ENCODE assay signal across 17 mouse cellular contexts in the genomic region with DNA sequence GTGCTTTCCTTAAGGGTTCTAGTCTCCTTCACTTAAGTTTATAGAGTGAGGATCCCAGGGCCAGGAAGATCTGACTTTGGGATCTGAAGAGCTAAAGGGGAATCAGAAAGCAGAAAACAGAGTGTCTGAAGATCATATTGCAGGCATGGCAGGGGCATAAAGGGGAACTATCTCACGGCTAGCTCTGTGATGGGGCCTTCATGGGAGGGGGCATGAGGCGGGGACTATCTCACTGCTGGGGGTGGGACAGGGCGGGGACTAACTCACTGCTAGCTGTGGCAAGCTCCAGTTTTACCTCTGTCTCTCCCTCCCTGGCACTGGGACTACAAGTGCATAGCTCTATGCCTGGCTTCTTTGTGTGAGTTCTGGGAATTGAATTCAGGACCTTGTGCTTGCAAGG.
"Had no signal": no experiment of that assay in that cellular context is flagged by ENCODE, and none has a peak within 500 bp of the region (broad histone marks: within the 10 kb centered on the region; RNA-seq: fewer than 3 reads in every experiment).

No protein-coding gene starts in this region.

- H3K4me3 ChIP-seq: megakaryocyte, embryonic 14.5 days; myocyte; neural tube, embryonic 13.5 days; neural tube, embryonic 15.5 days; stomach, embryonic 15.5 days had no signal

- H3K9me3 ChIP-seq: neural tube, embryonic 13.5 days; neural tube, embryonic 15.5 days; stomach, embryonic 15.5 days had no signal

- H3K27me3 ChIP-seq: megakaryocyte, embryonic 14.5 days; neural tube, embryonic 13.5 days; neural tube, embryonic 15.5 days; stomach, embryonic 15.5 days had no signal

- ATAC-seq: midbrain, embryonic 16.5 days had no signal

- DNase-seq: lung, adult 18-20 months; lung, embryonic 14.5 days; lung, postnatal 10 days; lung, postnatal 4 days; midbrain, embryonic 14.5 days; right cerebral cortex, postnatal 14 days; thymus, adult 2 months; thymus, postnatal 25 days; thymus, postnatal 4 days had no signal

- H3K4me1 ChIP-seq: megakaryocyte, embryonic 14.5 days; stomach, embryonic 15.5 days had no signal

- H3K27ac ChIP-seq: neural tube, embryonic 15.5 days; stomach, embryonic 15.5 days; stomach, postnatal 0 days had no signal

- H3K4me2 ChIP-seq: lung, embryonic 14.5 days; midbrain, embryonic 11.5 days; neural tube, embryonic 13.5 days; neural tube, embryonic 15.5 days; stomach, embryonic 15.5 days had no signal

- H3K9ac ChIP-seq: lung, embryonic 14.5 days; neural tube, embryonic 13.5 days; neural tube, embryonic 15.5 days; stomach, embryonic 15.5 days had no signal

- H3K36me3 ChIP-seq: neural tube, embryonic 13.5 days; neural tube, embryonic 15.5 days; stomach, embryonic 15.5 days had no signal
